Mouse (Mus musculus): ENCODE measurements around the gene Efna5. TPM values are rescaled to one million over a fixed set of nuclear protein-coding genes. Genes with fewer than 3 reads are reported as not detected.

Efna5 gene
- polyA plus RNA-seq, 1 experiment from 2014 or later = 36.2 TPM

GRCm38 (mm10) chr17:62557215-62557614 is 323.9 kb downstream of the Efna5 start:
- no peak for DNase-seq (ENCODE audit: low spot score)

More at GRCm38 (mm10) chr17:62557215-62557614, 323.9 kb downstream of the Efna5 start:
- Histone ChIP-seq H3K27me3 (ENCODE audit: control insufficient read depth, insufficient read depth, low read length) (no peaks in the 10 kb centered on the region), H3K9ac (no peak overlapping the region), H3K36me3 (replicated peaks; ENCODE audit: control insufficient read depth, insufficient read depth) (no peaks in the 10 kb centered on the region), H3K4me2 (replicated peaks) (no peak overlapping the region), H3K27ac (no peak overlapping the region), H3K4me1 (replicated peaks; ENCODE audit: control insufficient read depth, insufficient read depth, low read length) (no peaks in the 10 kb centered on the region), H3K4me3 (replicated peaks; ENCODE audit: low read length) (no peak overlapping the region), H3K9me3 (ENCODE audit: control insufficient read depth, low read length) (no peaks in the 10 kb centered on the region)
- 67% methylated on average over 6 of the region's 6 CpGs for WGBS
- ATAC-seq (ENCODE audit: low FRiP score) = no peak

Data from hindbrain, embryonic 14.5 days (tissue).